Mouse (Mus musculus) c-Kit-positive CD71-negative TER-119-negative erythroid progenitor cells, embryonic 14.5 days (primary cell): ENCODE results near the gene Btn1a1.

ENCODE experiments used
- DNase-seq: peaks from one replicate; pipeline ENCODE4 v3.0.0-alpha.2; 2013; ENCODE audit warnings: low read depth

The Btn1a1 gene

GRCm38 (mm10) chr13:23437908-23438307 lies 27.8 kb downstream of the Btn1a1 start:
- no peak for DNase-seq

DNA sequence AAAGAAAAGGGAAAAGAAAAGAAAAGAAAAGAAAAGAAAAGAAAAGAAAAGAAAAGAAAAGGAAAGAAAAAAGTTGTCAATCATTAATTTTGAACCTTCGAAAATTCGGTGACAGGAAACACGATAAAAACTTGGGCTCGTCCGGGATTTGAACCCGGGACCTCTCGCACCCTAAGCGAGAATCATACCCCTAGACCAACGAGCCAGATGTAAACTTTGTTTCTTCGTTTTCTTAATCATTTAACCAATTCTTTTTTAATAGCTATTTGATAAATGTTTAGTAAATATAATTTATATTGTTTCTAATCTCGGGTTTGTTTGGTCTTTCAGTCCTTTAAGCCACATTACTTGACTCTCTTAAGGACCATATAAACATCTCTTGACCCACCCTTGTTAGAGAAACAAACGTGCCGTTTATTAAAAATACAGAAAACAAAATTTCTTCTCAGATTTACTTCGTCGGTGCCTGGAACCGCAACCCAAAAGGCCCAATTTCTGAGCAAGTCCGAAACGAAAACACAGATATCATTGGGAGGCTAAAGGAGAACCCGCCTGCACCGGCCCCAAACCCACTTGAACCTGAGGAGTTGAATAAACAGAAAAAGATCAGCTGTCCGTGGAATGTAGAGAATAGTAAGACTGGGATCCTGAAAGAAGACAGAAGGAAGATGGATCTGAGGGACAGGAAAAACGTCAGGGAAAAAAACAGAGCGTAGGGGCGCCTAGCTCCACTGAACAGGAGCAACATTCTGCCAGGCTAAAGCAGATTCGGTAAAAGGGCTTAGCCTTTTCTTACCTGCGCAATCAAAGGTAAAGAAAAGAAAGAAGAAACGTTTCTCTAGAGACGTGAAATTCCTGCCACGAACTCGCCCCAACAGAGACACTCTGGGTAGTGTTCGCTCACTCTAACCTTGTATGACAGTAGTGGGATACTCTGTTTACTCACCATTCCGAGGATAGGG lies 28.6 kb downstream of the Btn1a1 start:
- no peak for DNase-seq

DNA sequence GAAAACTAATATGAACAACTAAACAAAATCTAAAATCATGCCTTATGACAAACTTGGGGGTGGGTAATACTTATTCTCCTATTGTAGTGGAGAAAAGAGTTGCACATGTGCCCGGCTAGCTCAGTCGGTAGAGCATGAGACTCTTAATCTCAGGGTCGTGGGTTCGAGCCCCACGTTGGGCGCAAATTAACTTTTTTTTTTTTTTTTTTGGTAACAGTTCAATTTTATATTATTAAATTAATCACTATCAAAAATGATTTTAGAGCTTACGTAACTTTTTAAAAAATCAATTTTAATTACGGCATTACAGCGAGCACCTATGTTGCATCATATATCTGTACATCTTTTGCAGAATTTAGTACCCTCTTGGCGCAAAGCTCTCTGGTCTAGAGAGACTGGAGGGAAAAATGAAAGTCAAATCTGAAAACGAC lies 29.5 kb downstream of the Btn1a1 start:
- DNase-seq: no peak

DNA sequence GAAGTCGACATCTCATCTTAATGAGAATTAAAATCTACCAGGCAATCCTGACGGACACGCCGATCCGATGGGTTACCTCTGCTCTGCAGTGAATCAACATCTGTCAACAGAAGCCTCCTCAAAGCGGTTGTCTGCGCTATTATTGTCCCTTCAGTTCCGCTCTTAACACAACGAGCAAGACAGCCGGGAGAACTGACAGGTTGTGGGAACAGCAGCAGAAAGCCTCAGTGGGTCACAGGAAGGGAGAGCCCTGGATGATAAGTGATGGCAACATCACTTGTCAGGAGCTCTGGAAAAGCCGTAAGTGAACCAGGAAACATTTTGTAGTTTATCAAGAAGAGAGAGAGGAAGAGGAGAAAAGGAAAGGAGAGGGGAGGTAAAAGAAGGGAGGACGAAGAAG lies 30.0 kb downstream of the Btn1a1 start:
- no peak for DNase-seq

DNA sequence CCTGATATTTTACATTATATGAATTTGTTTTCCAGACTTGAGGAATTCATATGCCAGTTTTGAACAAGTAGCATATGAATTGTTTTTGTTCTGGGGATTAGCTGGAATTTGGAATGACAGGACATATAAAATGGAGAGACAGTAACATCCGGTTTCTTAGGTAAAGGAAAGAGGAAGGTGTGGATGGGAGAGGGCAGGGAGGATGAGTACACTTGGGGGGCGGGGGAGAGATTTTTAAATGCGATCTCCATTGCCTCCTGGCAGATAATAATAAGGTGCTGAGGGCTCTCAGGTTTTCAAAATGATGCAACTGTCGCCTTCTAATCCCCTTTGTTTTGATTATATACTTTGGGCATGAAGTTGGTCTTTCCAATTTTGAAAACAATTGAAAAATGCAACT lies 30.5 kb downstream of the Btn1a1 start:
- no peak for DNase-seq

DNA sequence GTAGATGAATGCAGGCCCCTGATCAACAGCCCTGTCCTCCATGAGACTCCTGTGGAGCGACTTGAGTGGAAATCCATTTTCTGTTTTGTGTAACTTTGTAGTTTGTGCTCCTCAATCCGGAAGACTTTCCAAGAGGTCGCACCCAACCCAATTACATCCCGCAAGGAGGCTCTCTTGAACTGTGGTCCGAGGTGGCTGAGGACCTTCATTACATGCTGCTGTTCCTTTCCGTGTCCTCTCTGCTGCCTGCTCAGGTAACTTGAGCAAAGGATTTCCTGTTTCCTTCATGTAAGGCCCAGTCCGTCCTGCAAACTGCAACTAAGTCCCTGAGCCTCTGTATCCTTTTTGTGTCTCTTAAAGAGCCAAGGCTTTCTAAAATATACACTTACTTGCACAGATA lies 31.3 kb downstream of the Btn1a1 start:
- no peak for DNase-seq

DNA sequence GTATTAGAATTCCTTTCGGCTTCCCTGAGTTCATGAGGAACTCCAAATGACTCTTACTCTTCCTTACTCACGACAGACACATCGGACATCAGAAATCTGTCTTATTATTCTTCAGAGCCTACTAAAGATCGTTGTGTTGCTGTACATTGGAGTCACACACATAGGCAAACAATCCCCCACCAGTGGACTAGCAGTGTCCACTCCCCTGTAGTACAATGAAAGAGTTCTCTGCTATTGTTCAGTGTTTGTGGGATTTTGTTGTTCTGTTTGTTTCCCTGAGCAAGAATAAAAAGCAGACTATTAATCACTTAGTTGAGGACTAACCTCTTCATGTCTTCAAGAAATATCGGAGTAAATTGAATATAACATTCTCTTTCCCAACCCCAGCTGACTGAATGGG lies 31.9 kb downstream of the Btn1a1 start:
- DNase-seq: no peak

DNA sequence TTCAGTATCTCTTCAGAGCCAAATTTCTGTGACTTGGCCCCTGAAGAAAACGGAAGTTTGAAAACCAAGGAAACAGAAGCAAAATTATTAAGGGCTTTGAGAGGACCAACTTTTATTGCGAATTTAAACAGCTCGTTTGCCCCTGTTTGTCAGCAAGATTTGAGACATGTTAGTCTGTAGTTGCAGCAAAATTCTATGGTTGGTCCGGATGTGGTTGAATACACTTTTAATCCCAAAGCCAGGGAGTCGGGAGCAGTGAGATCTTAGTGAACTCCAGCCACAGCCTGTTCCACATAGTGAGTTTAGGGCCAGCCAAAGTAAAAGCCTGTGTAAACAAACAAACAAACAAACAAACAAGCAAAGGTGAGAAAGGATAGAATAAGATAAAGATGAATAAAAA lies 32.5 kb downstream of the Btn1a1 start:
- no peak for DNase-seq

- DNase-seq: peak; percentile 99
These were observed 33.0 kb downstream of the Btn1a1 start for GRCm38 (mm10) chr13:23432562-23433201.

GRCm38 (mm10) chr13:23431351-23431771 lies 34.3 kb downstream of the Btn1a1 start:
- no peak for DNase-seq

DNA sequence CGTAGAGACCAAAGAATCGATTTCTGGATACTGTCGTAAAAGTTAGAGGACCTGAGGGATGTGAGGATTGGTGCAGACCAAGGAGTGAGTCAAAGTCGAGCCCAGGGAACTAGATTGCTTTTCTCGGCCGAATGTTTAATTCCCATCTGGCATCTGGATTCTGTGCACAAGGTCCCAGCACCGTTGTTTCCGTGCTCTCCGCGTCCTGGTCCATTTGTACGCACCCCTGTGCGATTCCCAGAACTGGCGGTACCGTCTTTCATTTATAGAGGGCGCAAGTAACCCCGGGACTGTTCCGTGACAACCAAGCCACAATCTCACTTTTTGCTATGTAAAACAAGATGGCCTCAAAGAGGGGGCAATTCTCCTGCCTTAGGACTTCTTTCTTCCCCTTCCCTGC lies 35.0 kb downstream of the Btn1a1 start:
- no peak for DNase-seq

GRCm38 (mm10) chr13:23429771-23430380 lies 35.8 kb downstream of the Btn1a1 start:
- DNase-seq: no peak

DNA sequence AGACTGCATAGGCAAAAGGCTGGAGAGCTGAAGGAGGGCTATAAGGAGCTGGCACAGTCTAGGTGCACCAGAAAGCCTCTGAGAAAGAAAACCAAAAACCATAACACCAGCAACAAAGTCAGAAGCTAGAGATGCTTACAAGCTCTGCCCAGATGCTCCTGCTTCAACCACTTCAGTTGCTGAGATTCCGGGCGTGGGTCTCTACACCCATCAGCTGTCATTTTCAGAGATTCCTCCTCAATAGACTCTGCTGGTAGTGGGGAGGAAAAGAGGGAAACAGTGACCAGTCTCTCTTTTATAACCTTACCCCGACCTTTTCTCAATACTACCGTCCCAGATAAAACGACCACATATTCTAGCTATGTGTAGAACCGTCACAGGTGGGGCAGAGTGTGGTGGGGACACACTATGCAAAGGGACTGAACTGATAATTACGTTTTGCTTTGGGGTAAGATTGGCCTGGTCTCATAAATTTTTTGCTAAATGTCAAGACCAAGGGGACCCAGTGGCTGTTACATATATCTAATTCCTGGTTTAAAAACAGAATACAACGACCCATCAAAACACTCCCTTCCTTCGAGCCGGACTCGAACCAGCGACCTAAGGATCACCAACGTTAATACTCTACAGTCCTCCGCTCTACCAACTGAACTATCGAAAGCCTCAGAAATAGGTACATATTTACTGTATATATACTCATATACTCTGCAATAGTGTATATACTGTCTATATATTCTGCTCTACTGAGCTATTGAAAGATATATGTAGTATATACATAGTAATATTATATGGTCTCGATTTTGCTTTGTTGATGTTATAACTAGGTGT lies 37.3 kb downstream of the Btn1a1 start:
- DNase-seq: no peak

- DNase-seq: no peak
These were observed 38.2 kb downstream of the Btn1a1 start for GRCm38 (mm10) chr13:23427401-23427910.

DNA sequence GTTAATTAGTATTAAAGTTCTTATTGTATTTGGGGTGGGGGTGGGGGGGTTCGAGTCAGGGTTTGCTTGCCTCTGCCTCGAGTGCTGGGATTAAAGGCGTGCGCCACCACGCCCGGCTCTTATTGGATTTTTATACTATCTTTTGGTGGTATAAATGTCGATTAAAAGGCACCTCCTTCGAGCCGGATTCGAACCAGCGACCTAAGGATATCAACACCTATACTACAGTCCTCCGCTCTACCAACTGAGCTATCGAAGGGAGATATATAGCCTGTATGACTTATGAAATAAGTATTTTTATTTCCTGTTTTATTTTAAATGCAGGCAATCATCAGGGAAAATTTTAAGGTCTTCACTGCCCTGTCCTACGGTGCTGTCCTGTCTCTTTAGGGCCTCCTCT lies 38.8 kb downstream of the Btn1a1 start:
- no peak for DNase-seq

DNA sequence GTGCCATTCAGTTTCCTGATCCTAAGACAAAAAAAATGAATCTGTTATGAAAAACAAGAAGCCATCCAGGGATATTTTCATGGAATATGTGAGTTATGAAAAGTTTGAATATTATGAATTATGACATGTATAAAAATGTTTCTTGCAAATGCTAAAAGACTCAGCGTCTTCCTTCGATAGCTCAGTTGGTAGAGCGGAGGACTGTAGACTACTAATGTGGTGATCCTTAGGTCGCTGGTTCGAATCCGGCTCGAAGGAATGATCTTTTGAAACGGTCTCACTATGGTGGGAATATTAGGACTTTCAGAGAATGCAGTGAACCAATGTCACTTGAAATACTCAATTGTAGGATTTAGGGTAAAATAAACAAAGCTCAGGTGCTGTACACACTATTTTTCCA lies 39.4 kb downstream of the Btn1a1 start:
- DNase-seq: no peak

DNA sequence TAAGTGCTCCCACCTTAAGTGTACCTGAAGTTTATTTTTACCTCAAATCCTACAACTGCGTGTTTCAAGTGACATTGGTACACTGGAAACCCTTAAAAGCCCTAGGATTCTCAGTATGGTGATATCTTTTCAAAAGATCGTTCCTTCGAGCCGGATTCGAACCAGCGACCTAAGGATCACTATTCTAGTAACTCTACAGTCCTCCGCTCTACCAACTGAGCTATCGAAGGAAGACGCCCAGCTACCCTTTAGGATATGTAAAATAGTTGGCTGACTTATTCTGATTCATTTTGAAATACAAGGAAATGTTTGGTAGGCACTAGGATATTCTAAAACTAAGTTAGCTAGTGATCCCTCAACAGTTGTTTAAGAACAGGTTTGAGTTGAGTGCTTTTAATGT lies 40.2 kb downstream of the Btn1a1 start:
- DNase-seq: no peak

- DNase-seq: no peak
These were observed 41.0 kb downstream of the Btn1a1 start for GRCm38 (mm10) chr13:23424494-23425325.

DNA sequence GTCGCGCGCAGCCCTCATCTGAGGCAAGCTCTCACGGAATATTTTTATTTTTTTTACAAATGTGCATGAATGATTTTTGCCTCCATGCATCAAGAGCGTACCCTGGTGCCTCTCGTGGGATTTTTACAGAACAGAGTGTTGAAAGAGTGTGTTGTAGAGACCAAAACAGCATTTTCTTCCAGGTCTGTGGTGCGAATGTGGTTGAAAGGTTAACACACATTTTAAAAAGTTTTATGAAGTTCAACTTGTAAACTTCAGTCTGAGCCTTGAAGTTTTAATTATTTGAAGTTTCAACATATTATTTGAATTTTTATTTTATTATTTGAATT lies 41.7 kb downstream of the Btn1a1 start:
- DNase-seq: no peak

- peak; percentile 94 for DNase-seq
These were observed 42.2 kb downstream of the Btn1a1 start, which contains the start of gene Abt1 for GRCm38 (mm10) chr13:23423286-23424051. Abt1 (minus strand) TSS chr13:23423866.
